Mouse (Mus musculus): ENCODE measurements around the gene Uqcr10. TPM values are rescaled to one million over a fixed set of nuclear protein-coding genes. Genes with fewer than 3 reads are reported as not detected.

Uqcr10 gene
- 1,259 and 1,267 TPM in 2 replicates for polyA plus RNA-seq (2015; fragmentation: Nextera tagmentation; extraction: Ambion mirVana)

- Histone ChIP-seq H3K27ac (ENCODE audit: low read length) (peak within 1 kb of the TSS; percentile 85), H3K9ac (ENCODE audit: low read depth, low read length) (peak within 1 kb of the TSS; percentile 94), H3K4me1 (ENCODE audit: control insufficient read depth, insufficient read depth, low read length) (peaks cover 12% of the 10 kb centered on the region), H3K4me2 (ENCODE audit: low read depth, low read length) (peak within 1 kb of the TSS; percentile 83), H3K36me3 (ENCODE audit: control insufficient read depth, insufficient read depth, low read length) (peaks cover 5% of the 10 kb centered on the region; the same call in 1 of the 2 replicates), H3K27me3 (replicated peaks; ENCODE audit: control insufficient read depth, insufficient read depth, low read length) (no peaks in the 10 kb centered on the region), H3K9me3 (ENCODE audit: control insufficient read depth, low read length) (no peaks in the 10 kb centered on the region), H3K4me3 (ENCODE audit: low read length) (peak within 1 kb of the TSS; percentile 86)
- peak; percentile 98 for ATAC-seq
- under 1% methylated on average over 47 of the region's 47 CpGs for WGBS
Measured at GRCm38 (mm10) chr11:4704072-4704964, at the start of gene Uqcr10, which contains the start of gene Zmat5. Gene Uqcr10 (minus strand): TSS chr11:4704342. Gene Zmat5 (plus strand): TSS chr11:4704678.

GRCm38 (mm10) chr11:4752836-4753235 is 48.7 kb upstream of the Uqcr10 start:
- Histone ChIP-seq H3K9me3 (ENCODE audit: control insufficient read depth, low read length) (peaks cover 3% of the 10 kb centered on the region; the same call in 1 of the 2 replicates), H3K36me3 (ENCODE audit: control insufficient read depth, insufficient read depth, low read length) (no peaks in the 10 kb centered on the region), H3K9ac (ENCODE audit: low read depth, low read length) (no peak overlapping the region), H3K27ac (ENCODE audit: low read length) (no peak overlapping the region), H3K4me2 (ENCODE audit: low read depth, low read length) (no peak overlapping the region), H3K27me3 (replicated peaks; ENCODE audit: control insufficient read depth, insufficient read depth, low read length) (peaks cover 23% of the 10 kb centered on the region), H3K4me3 (ENCODE audit: low read length) (no peak overlapping the region), H3K4me1 (ENCODE audit: control insufficient read depth, insufficient read depth, low read length) (no peaks in the 10 kb centered on the region)
- WGBS = 49% methylated on average over 10 of the region's 10 CpGs
- no peak for ATAC-seq

GRCm38 (mm10) chr11:4750263-4750662 is 46.1 kb upstream of the Uqcr10 start:
- Histone ChIP-seq H3K4me2 (ENCODE audit: low read depth, low read length) (no peak overlapping the region), H3K4me1 (ENCODE audit: control insufficient read depth, insufficient read depth, low read length) (peaks cover 12% of the 10 kb centered on the region), H3K36me3 (ENCODE audit: control insufficient read depth, insufficient read depth, low read length) (no peaks in the 10 kb centered on the region), H3K4me3 (ENCODE audit: low read length) (no peak overlapping the region), H3K27ac (ENCODE audit: low read length) (no peak overlapping the region), H3K27me3 (replicated peaks; ENCODE audit: control insufficient read depth, insufficient read depth, low read length) (peaks cover 49% of the 10 kb centered on the region), H3K9ac (ENCODE audit: low read depth, low read length) (no peak overlapping the region), H3K9me3 (ENCODE audit: control insufficient read depth, low read length) (peaks cover 3% of the 10 kb centered on the region; the same call in 1 of the 2 replicates)
- peak; percentile 44; the same call in 1 of the 2 replicates for ATAC-seq
- WGBS = 7% methylated on average over 9 of the region's 9 CpGs

- WGBS = 2% methylated on average over 11 of the region's 12 CpGs
- no peak overlapping the region for H3K9ac ChIP-seq (ENCODE audit: low read depth, low read length)
- H3K36me3 ChIP-seq (ENCODE audit: control insufficient read depth, insufficient read depth, low read length) = no peaks in the 10 kb centered on the region
- peak overlapping the region; percentile 93 for H3K4me2 ChIP-seq (ENCODE audit: low read depth, low read length)
- peak overlapping the region; percentile 52 for H3K4me3 ChIP-seq (ENCODE audit: low read length)
- H3K27ac ChIP-seq (ENCODE audit: low read length) = no peak overlapping the region
- H3K9me3 ChIP-seq (ENCODE audit: control insufficient read depth, low read length) = no peaks in the 10 kb centered on the region
- H3K4me1 ChIP-seq (ENCODE audit: control insufficient read depth, insufficient read depth, low read length) = peaks cover 12% of the 10 kb centered on the region
- no peak for ATAC-seq
- peaks cover 65% of the 10 kb centered on the region for H3K27me3 ChIP-seq (replicated peaks; ENCODE audit: control insufficient read depth, insufficient read depth, low read length)
Measured at GRCm38 (mm10) chr11:4747285-4747684, 43.1 kb upstream of the Uqcr10 start.

GRCm38 (mm10) chr11:4746733-4747132 is 42.6 kb upstream of the Uqcr10 start, which contains the start of gene Cabp7:
Gene Cabp7 (minus strand): TSS chr11:4746778.
- WGBS = 0% methylated on average over 35 of the region's 73 CpGs
- peak within 1 kb of the TSS; percentile 93 for H3K4me2 ChIP-seq (ENCODE audit: low read depth, low read length)
- H3K4me1 ChIP-seq (ENCODE audit: control insufficient read depth, insufficient read depth, low read length) = peaks cover 12% of the 10 kb centered on the region
- H3K36me3 ChIP-seq (ENCODE audit: control insufficient read depth, insufficient read depth, low read length) = no peaks in the 10 kb centered on the region
- 0 out of 2 replicates have a peak within 1 kb of the TSS, but pooled peaks have one; percentile 27 for H3K9ac ChIP-seq (ENCODE audit: low read depth, low read length)
- no peak for ATAC-seq
- H3K27me3 ChIP-seq (replicated peaks; ENCODE audit: control insufficient read depth, insufficient read depth, low read length) = peaks cover 65% of the 10 kb centered on the region
- H3K27ac ChIP-seq (ENCODE audit: low read length) = no peak within 1 kb of the TSS
- H3K4me3 ChIP-seq (ENCODE audit: low read length) = peak within 1 kb of the TSS; percentile 52
- H3K9me3 ChIP-seq (ENCODE audit: control insufficient read depth, low read length) = no peaks in the 10 kb centered on the region

GRCm38 (mm10) chr11:4745969-4746368 is 41.8 kb upstream of the Uqcr10 start:
- H3K27ac ChIP-seq (ENCODE audit: low read length) = no peak overlapping the region
- 0 out of 2 replicates have a peak, but pooled peaks have one; percentile 23 for ATAC-seq
- 0 out of 2 replicates have a peak overlapping the region, but pooled peaks have one; percentile 27 for H3K9ac ChIP-seq (ENCODE audit: low read depth, low read length)
- H3K27me3 ChIP-seq (replicated peaks; ENCODE audit: control insufficient read depth, insufficient read depth, low read length) = peaks cover 65% of the 10 kb centered on the region
- H3K9me3 ChIP-seq (ENCODE audit: control insufficient read depth, low read length) = no peaks in the 10 kb centered on the region
- H3K36me3 ChIP-seq (ENCODE audit: control insufficient read depth, insufficient read depth, low read length) = no peaks in the 10 kb centered on the region
- H3K4me3 ChIP-seq (ENCODE audit: low read length) = peak overlapping the region; percentile 52
- H3K4me2 ChIP-seq (ENCODE audit: low read depth, low read length) = peak overlapping the region; percentile 93
- WGBS = under 1% methylated on average over 39 of the region's 39 CpGs
- peaks cover 12% of the 10 kb centered on the region for H3K4me1 ChIP-seq (ENCODE audit: control insufficient read depth, insufficient read depth, low read length)

- H3K4me2 ChIP-seq (ENCODE audit: low read depth, low read length) = no peak overlapping the region
- no peaks in the 10 kb centered on the region for H3K9me3 ChIP-seq (ENCODE audit: control insufficient read depth, low read length)
- peaks cover 12% of the 10 kb centered on the region for H3K4me1 ChIP-seq (ENCODE audit: control insufficient read depth, insufficient read depth, low read length)
- H3K27ac ChIP-seq (ENCODE audit: low read length) = no peak overlapping the region
- WGBS = 66% methylated on average over 6 of the region's 6 CpGs
- no peak overlapping the region for H3K4me3 ChIP-seq (ENCODE audit: low read length)
- ATAC-seq = no peak
- H3K9ac ChIP-seq (ENCODE audit: low read depth, low read length) = no peak overlapping the region
- H3K36me3 ChIP-seq (ENCODE audit: control insufficient read depth, insufficient read depth, low read length) = no peaks in the 10 kb centered on the region
- H3K27me3 ChIP-seq (replicated peaks; ENCODE audit: control insufficient read depth, insufficient read depth, low read length) = peaks cover 60% of the 10 kb centered on the region
Measured at GRCm38 (mm10) chr11:4744691-4745090, 40.5 kb upstream of the Uqcr10 start.

- 61% methylated on average over 5 of the region's 5 CpGs for WGBS
- Histone ChIP-seq H3K27me3 (replicated peaks; ENCODE audit: control insufficient read depth, insufficient read depth, low read length) (peaks cover 21% of the 10 kb centered on the region), H3K4me2 (ENCODE audit: low read depth, low read length) (no peak overlapping the region), H3K36me3 (ENCODE audit: control insufficient read depth, insufficient read depth, low read length) (no peaks in the 10 kb centered on the region), H3K9ac (ENCODE audit: low read depth, low read length) (no peak overlapping the region), H3K9me3 (ENCODE audit: control insufficient read depth, low read length) (no peaks in the 10 kb centered on the region), H3K4me3 (ENCODE audit: low read length) (no peak overlapping the region), H3K4me1 (ENCODE audit: control insufficient read depth, insufficient read depth, low read length) (peaks cover 3% of the 10 kb centered on the region), H3K27ac (ENCODE audit: low read length) (no peak overlapping the region)
- no peak for ATAC-seq
Measured at GRCm38 (mm10) chr11:4740785-4741184, 36.6 kb upstream of the Uqcr10 start.

- H3K9me3 ChIP-seq (ENCODE audit: control insufficient read depth, low read length) = no peaks in the 10 kb centered on the region
- H3K4me3 ChIP-seq (ENCODE audit: low read length) = no peak overlapping the region
- no peaks in the 10 kb centered on the region for H3K4me1 ChIP-seq (ENCODE audit: control insufficient read depth, insufficient read depth, low read length)
- no peak overlapping the region for H3K27ac ChIP-seq (ENCODE audit: low read length)
- WGBS = 93% methylated on average over 16 of the region's 16 CpGs
- H3K9ac ChIP-seq (ENCODE audit: low read depth, low read length) = no peak overlapping the region
- no peak for ATAC-seq
- no peaks in the 10 kb centered on the region for H3K36me3 ChIP-seq (ENCODE audit: control insufficient read depth, insufficient read depth, low read length)
- peaks cover 3% of the 10 kb centered on the region; the same call in 1 of the 2 replicates for H3K27me3 ChIP-seq (replicated peaks; ENCODE audit: control insufficient read depth, insufficient read depth, low read length)
- H3K4me2 ChIP-seq (ENCODE audit: low read depth, low read length) = no peak overlapping the region
Measured at GRCm38 (mm10) chr11:4738719-4739118, 34.6 kb upstream of the Uqcr10 start.

Data from intestine, embryonic 16.5 days (tissue).